Mouse (Mus musculus) liver, adult 2 months (tissue): ENCODE measurements at regions not wholly inside any gene's neighbourhood (a gene's known extent, or its start where the extent isn't known, plus 50 kb on each side); places are given as distances from the start of the nearest gene placed in this dataset.

Experiments used
- CTCF ChIP-seq: fragments of 200-500 bp; IDR thresholded peaks from 2 replicates; pipeline ENCODE4 v1.5.1; 2011; ENCODE audit warnings: low read depth, low read length, control low read depth
- POLR2A ChIP-seq: fragments of 200-500 bp; IDR thresholded peaks from 2 replicates; pipeline ENCODE4 v1.6.1; 2011; ENCODE audit warnings: low read length, control low read depth; ENCODE audit not compliant: insufficient read depth; ENCODE audit errors: extremely low read depth

DNA sequence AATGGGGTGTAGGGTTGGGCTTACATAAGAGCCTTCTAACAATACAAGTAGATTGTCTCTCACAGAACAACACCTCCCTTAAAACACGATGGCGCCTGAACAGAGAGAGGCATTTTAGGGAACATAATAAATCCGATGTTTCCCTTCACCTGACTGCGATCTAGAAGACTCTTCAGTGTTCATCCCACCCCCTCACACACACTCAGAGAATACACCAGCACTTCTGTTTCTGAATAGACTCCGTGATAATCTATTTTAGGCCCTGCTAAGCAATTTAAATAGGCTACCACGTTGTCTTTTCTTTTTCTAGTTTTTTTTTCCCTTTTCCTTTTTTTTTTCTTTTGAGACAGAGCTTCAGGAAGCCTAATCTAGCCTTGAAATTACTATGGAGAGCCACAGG is 63.1 kb upstream of the Auts2 start:
- TF ChIP-seq CTCF (no peak), POLR2A (no peak)
